Mouse (Mus musculus) megakaryocyte, embryonic 14.5 days (primary cell): ENCODE measurements around the gene Arfgap3. TPM values are rescaled to one million over a fixed set of nuclear protein-coding genes. Genes with fewer than 3 reads are reported as not detected.

Source experiments
- H3K27me3 ChIP-seq: replicated peaks from 2 replicates; pipeline ENCODE3; 2012; ENCODE audit warnings: inconsistent platforms
- H3K36me3 ChIP-seq: replicated peaks from 2 replicates; pipeline ENCODE3; 2012; ENCODE audit warnings: low read length, inconsistent platforms, mixed read lengths
- H3K4me1 ChIP-seq: 2 replicates; pipeline ENCODE4 v1.6.1; 2012; ENCODE audit warnings: inconsistent platforms
- H3K4me3 ChIP-seq: replicated peaks from 2 replicates; pipeline ENCODE3; 2012; ENCODE audit warnings: moderate library complexity, mild to moderate bottlenecking, inconsistent platforms
- H3K9me3 ChIP-seq: 2 replicates; pipeline ENCODE4 v1.6.1; 2012; ENCODE audit warnings: inconsistent platforms
- FLI1 ChIP-seq: IDR thresholded peaks from 2 replicates; pipeline ENCODE4 v1.6.1; 2012; ENCODE audit warnings: low read length, inconsistent platforms, mixed read lengths
- GATA1 ChIP-seq: IDR thresholded peaks from 3 replicates; pipeline ENCODE4 v1.6.1; 2012; ENCODE audit warnings: mixed read lengths, low read length, inconsistent platforms, borderline replicate concordance
- polyA plus RNA-seq: library from polyadenylated mRNA; stranded (reverse); fragments of >175 nt; gene quantifications from 2 replicates; pipeline ENCODE4 v1.2.3, GENCODE M21; 2012; ENCODE audit warnings: low replicate concordance; ENCODE audit not compliant: insufficient read depth

Gene Arfgap3
- polyA plus RNA-seq, 1 experiment, result 22.6 TPM

DNA sequence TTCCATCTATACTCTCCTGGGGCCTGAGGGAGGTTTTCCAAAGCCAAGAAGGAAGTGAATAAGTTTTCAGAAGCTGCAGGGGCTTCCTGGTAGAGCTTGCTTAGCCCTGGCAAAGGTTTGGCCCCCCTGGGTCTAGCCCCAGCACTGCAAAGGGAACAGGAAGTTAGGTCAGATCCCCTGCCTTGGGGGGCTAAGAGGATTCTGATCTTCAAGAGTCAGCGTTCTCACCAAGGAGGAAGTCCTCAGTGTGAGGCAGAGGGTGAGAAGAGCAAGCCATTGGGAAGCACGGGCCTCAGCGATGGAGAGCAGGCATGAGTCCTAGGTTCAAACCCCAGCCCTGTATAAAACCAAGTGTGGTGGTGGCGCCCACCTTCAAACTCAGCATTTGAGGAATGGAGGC is 93.6 kb downstream of the Arfgap3 start:
- H3K36me3 ChIP-seq, result no peaks in the 10 kb centered on the region
- peaks cover 20% of the 10 kb centered on the region for H3K9me3 ChIP-seq
- peaks cover under 1% of the 10 kb centered on the region; the same call in 1 of the 2 replicates for H3K4me1 ChIP-seq
- no peak for TF ChIP-seq GATA1
- peaks cover 35% of the 10 kb centered on the region for H3K27me3 ChIP-seq
- H3K4me3 ChIP-seq, result no peak overlapping the region

DNA sequence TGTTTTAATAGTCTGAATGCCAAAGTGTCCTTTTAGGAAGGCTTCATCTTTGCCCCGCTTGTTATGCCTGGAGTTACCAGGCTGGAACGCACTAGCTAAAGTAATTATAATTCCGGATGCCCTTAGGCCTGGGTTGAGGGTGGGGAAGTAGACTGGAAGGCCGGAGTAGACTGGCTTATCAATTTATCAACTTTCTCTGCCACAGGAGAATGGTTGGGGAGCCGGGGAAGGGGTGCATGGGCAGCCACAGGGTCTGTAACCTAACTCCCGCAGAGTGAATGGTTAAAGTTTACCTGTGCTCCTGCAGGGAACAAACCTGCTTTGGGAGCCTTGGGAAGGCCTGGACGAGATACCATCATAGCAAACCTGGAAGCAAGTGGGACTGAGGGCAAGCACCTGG is 94.1 kb downstream of the Arfgap3 start:
- H3K9me3 ChIP-seq, result peaks cover 20% of the 10 kb centered on the region
- TF ChIP-seq FLI1, result no peak
- no peak for TF ChIP-seq GATA1
- H3K27me3 ChIP-seq, result peaks cover 37% of the 10 kb centered on the region
- no peaks in the 10 kb centered on the region for H3K36me3 ChIP-seq
- H3K4me1 ChIP-seq, result peaks cover 6% of the 10 kb centered on the region; the same call in 1 of the 2 replicates
- H3K4me3 ChIP-seq, result no peak overlapping the region

DNA sequence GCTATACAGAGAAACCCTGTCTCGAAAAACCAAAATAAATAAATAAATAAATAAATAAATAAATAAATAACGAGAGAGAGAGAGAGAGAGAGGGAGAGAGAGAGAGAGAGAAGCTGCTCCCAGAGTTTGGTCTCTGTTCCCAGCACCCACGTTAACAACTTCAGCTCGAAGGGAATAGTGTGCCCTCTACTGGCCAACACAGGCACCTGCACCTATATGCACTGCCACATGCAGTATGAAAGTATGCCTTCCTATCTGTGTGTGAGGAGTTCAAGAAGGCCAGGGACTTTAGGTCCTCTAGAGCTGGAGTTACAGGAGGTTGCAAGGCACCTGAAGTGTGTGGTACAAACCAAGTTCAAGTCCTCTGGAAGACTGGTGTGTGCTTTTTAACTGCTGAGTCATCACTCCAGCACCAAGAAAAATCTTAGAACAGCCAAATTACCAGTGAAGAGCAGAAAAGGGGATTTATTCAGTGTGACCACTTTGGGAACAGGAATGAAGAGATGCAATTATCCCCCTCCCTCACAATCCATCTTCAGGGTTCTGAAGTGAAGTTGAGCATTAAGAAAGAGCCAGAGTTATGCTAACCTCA is 94.8 kb downstream of the Arfgap3 start:
- Histone ChIP-seq H3K36me3 (no peaks in the 10 kb centered on the region), H3K9me3 (peaks cover 20% of the 10 kb centered on the region), H3K4me1 (peaks cover 6% of the 10 kb centered on the region; the same call in 1 of the 2 replicates), H3K27me3 (peaks cover 39% of the 10 kb centered on the region), H3K4me3 (no peak overlapping the region)
- no peak for TF ChIP-seq GATA1
- no peak for TF ChIP-seq FLI1

DNA sequence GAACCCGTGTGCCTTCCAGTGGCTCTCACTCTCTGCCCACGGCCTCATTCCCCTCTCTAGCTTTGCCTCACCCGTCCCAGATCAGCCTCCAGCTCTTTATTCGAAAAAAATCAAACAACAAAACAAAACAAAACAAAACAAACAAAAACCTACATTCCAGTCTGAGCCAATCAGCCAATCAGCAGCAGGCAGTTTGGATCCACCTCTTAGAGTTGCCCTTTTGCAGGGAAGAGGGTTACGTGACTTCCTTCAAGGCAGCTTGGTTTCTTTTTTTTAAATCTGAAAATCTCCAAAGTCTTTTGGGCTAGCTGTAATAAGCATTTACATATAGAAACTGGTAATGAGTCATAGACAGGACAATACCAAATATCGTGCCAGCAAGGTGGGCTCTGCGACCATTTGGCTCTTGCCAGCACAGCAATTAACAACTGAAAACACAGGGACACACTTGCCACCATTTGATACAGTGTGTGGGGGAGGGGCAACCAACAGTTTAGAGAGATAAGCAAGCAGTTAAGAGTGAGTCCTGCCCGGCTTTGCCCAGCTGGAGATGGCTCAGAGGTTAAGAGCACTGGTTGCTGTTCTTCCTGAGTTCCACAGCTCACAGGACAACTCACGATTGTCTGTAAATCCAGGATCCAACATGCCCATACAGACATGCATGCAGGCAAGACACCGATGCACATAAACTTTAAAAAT is 95.5 kb downstream of the Arfgap3 start:
- peaks cover 46% of the 10 kb centered on the region for H3K27me3 ChIP-seq
- H3K4me3 ChIP-seq, result no peak overlapping the region
- H3K36me3 ChIP-seq, result no peaks in the 10 kb centered on the region
- TF ChIP-seq GATA1 (no peak), FLI1 (no peak)
- peaks cover 6% of the 10 kb centered on the region; the same call in 1 of the 2 replicates for H3K4me1 ChIP-seq
- peaks cover 23% of the 10 kb centered on the region for H3K9me3 ChIP-seq

DNA sequence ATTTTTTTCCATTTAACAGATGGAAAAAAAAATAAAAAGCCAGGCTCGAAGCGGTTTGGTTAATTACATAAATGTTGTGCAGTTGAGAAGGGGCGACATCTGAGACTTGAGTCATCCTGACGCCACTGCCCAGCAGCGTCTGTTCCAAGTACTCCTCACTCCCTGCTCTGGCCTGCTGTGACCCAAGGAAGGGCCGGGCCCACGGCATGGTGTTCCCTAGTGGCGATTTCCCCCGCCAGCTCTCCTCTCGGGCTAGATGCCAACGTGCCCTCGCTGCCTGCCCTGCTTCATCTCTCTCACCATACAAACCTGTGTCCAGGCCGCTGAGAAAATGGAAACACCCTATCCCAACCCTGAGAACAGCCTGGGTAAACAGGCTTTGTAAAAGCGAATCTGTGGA is 98.0 kb downstream of the Arfgap3 start:
- H3K9me3 ChIP-seq, result peaks cover 26% of the 10 kb centered on the region
- TF ChIP-seq GATA1 (no peak), FLI1 (no peak)
- peaks cover 58% of the 10 kb centered on the region for H3K27me3 ChIP-seq
- peaks cover 6% of the 10 kb centered on the region; the same call in 1 of the 2 replicates for H3K4me1 ChIP-seq
- no peaks in the 10 kb centered on the region for H3K36me3 ChIP-seq
- no peak overlapping the region for H3K4me3 ChIP-seq

DNA sequence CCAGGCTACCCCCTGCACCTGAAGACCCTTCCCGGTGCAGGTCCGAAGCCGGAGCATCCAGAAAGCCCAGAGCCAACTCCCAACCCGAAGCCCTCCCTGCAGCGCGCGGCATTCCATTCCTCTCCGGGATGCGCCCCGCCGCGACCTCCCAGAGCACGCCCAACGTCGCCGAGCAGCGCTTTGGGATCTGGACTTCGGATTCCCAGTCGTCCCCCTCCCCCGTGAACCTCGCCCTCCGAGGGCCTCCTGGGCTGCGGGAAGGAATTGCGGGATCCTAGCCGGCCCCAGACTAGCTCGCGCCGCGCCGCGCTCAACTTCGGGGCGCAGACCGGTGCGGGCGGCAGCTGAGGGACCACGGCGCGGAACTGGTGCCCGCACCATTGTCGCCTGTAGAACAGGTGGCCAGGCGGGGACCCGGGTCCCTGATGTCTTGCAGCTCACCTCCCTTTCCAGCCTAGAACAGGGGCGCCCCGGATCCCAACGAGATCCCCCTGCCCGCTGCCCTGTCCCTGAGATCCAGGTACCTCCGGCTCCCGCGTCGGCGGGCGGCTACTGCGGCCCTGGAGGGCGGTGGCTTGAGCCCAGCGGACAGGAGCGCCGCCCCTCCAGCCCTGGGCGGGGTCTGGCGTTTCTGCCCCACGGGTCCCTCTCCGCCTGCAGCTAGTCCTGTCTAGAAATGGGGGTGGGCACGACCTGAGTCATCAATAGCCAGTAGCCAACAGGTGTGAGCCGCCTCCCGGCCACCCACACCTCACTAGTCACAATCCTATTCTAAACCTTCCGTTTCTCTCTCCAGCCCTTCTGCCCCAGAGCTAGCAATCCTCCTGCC is 98.7 kb downstream of the Arfgap3 start, which contains the start of gene A4galt:
Gene A4galt, minus strand, starts transcription at position 599 of the 829 bp plus-strand sequence.
- peaks cover 65% of the 10 kb centered on the region for H3K27me3 ChIP-seq
- H3K4me1 ChIP-seq, result peaks cover 6% of the 10 kb centered on the region; the same call in 1 of the 2 replicates
- TF ChIP-seq GATA1 (no peak), FLI1 (no peak)
- peaks cover 26% of the 10 kb centered on the region for H3K9me3 ChIP-seq
- no peak within 1 kb of the TSS for H3K4me3 ChIP-seq
- no peaks in the 10 kb centered on the region for H3K36me3 ChIP-seq

DNA sequence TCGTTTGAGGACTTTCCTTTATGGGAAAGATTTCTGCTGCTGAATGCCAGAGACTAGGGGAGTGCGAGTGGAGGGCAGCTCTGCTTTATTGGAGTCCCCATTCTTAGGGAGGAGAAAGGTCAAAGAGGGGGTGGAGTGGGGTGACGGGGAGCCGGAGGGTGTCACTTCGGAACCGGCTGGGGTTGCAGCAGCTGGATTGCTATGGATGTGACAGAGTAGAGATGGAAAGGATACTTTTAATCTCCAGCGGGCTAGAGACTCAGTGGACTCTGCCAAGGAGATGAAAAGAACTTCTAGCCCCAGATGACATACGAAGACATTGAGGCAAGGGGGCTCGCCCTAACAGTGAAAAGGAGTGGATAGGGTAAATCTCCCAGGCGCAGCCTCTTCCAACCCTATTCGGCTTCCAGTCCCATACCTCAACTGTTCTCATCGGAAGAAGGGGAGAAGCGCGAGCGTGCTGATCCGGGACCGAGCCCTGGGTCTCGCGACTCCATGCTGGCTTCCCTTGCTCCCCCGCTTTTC is 99.3 kb downstream of the Arfgap3 start:
- peaks cover 68% of the 10 kb centered on the region for H3K27me3 ChIP-seq
- TF ChIP-seq GATA1 (no peak), FLI1 (no peak)
- H3K4me1 ChIP-seq, result peaks cover 6% of the 10 kb centered on the region; the same call in 1 of the 2 replicates
- no peak overlapping the region for H3K4me3 ChIP-seq
- H3K9me3 ChIP-seq, result peaks cover 26% of the 10 kb centered on the region
- H3K36me3 ChIP-seq, result no peaks in the 10 kb centered on the region

Other genes with a start within 250 kb of the Arfgap3 start
- 23.5 and 59.4 TPM in 2 replicates for gene Rrp7a, start 227.4 kb downstream of the Arfgap3 start, polyA plus RNA-seq
- 69.1 and 81.7 TPM in 2 replicates for gene Poldip3, start 200.9 kb downstream of the Arfgap3 start, polyA plus RNA-seq
- 127 and 215 TPM in 2 replicates for gene Cyb5r3, start 177.7 kb downstream of the Arfgap3 start, polyA plus RNA-seq
- gene A4galt, start 98.5 kb downstream of the Arfgap3 start, polyA plus RNA-seq, result not detected in 2 replicates
- 39.9 and 82.1 TPM in 2 replicates for gene Pacsin2, start 114.4 kb upstream of the Arfgap3 start, polyA plus RNA-seq
- 8.3 TPM in 1 of 2 replicates, not detected in the other for gene Ttll1, start 160.6 kb upstream of the Arfgap3 start, polyA plus RNA-seq
- gene Bik, start 176.6 kb upstream of the Arfgap3 start, polyA plus RNA-seq, result 3.1 and 3.5 TPM in 2 replicates
- 531 TPM in 2 replicates for gene Tspo, start 213.3 kb upstream of the Arfgap3 start, polyA plus RNA-seq
- gene Mcat, start 213.5 kb upstream of the Arfgap3 start, polyA plus RNA-seq, result 15.3 and 15.9 TPM in 2 replicates
- gene Ttll12, start 244.9 kb upstream of the Arfgap3 start, polyA plus RNA-seq, result 36.8 and 55.0 TPM in 2 replicates